Mouse (Mus musculus) myocyte (in vitro differentiated cells): ENCODE measurements at regions not wholly inside any gene's neighbourhood (a gene's known extent, or its start where the extent isn't known, plus 50 kb on each side); places are given as distances from the start of the nearest gene placed in this dataset.

ENCODE experiments used
- H3K27me3 ChIP-seq: one replicate; pipeline ENCODE4 v1.6.1; 2011; ENCODE audit not compliant: control insufficient read depth, insufficient read depth, insufficient read length
- H3K36me3 ChIP-seq: one replicate; pipeline ENCODE4 v1.6.1; 2011; ENCODE audit not compliant: control insufficient read depth, insufficient read depth
- H3K4me2 ChIP-seq: one replicate; pipeline ENCODE4 v1.6.1; 2011; ENCODE audit warnings: low read depth, control low read depth
- H3K4me3 ChIP-seq: one replicate; pipeline ENCODE4 v1.5.1; 2011; ENCODE audit warnings: mild to moderate bottlenecking, control low read depth, moderate library complexity
- H3K79me2 ChIP-seq: one replicate; pipeline ENCODE4 v1.6.1; 2011; ENCODE audit not compliant: control insufficient read depth, insufficient read depth
- H3ac ChIP-seq: one replicate; pipeline ENCODE4 v1.6.1; 2011; ENCODE audit not compliant: control insufficient read depth, insufficient read length
- CEBPB ChIP-seq: IDR thresholded peaks from 2 replicates; pipeline ENCODE4 v1.6.1; 2011; ENCODE audit warnings: mild to moderate bottlenecking, moderate library complexity; ENCODE audit not compliant: poor library complexity, insufficient read depth, severe bottlenecking
- E2F4 ChIP-seq: IDR thresholded peaks from one replicate; pipeline ENCODE4 v1.6.1; 2011; ENCODE audit warnings: mild to moderate bottlenecking, control low read depth, moderate library complexity; ENCODE audit not compliant: insufficient read depth
- MAX ChIP-seq: IDR thresholded peaks from one replicate; pipeline ENCODE4 v1.6.1; 2011; ENCODE audit warnings: low read depth, mild to moderate bottlenecking, control low read depth
- MYOD1 ChIP-seq, 3 experiments: IDR thresholded peaks; one replicate each; pipeline ENCODE4 v1.6.1; 2011; ENCODE audit warnings: control low read depth in 2 of 3, low read depth in 2 of 3, mild to moderate bottlenecking in 2 of 3, moderate library complexity in 1 of 3; ENCODE audit not compliant: insufficient read length in 2 of 3, control insufficient read depth in 1 of 3
- MYOG ChIP-seq, 3 experiments: IDR thresholded peaks; one replicate each; pipeline ENCODE4 v1.6.1; 2011; ENCODE audit warnings: control low read depth in 2 of 3, low read depth in 2 of 3, mild to moderate bottlenecking in 2 of 3; ENCODE audit not compliant: insufficient read length in 2 of 3, control insufficient read depth in 1 of 3, insufficient read depth in 1 of 3
- POLR2A ChIP-seq: IDR thresholded peaks from one replicate; pipeline ENCODE4 v1.6.1; 2011; ENCODE audit warnings: low read depth, mild to moderate bottlenecking, control low read depth, moderate library complexity; ENCODE audit not compliant: insufficient read length
- POLR2AphosphoS2 ChIP-seq: IDR thresholded peaks from one replicate; pipeline ENCODE4 v1.6.1; 2011; ENCODE audit warnings: low read depth, control low read depth; ENCODE audit not compliant: insufficient read length
- REST ChIP-seq: IDR thresholded peaks from one replicate; pipeline ENCODE4 v1.6.1; 2011; ENCODE audit warnings: mild to moderate bottlenecking, control low read depth, moderate library complexity; ENCODE audit not compliant: insufficient read depth, insufficient read length
- SRF ChIP-seq: IDR thresholded peaks from one replicate; pipeline ENCODE4 v1.6.1; 2011; ENCODE audit warnings: low read depth; ENCODE audit not compliant: control insufficient read depth, insufficient read length
- TCF12 ChIP-seq: IDR thresholded peaks from one replicate; pipeline ENCODE4 v1.6.1; 2011; ENCODE audit warnings: mild to moderate bottlenecking, control low read depth; ENCODE audit not compliant: poor library complexity, insufficient read depth, severe bottlenecking
- TCF3 ChIP-seq: IDR thresholded peaks from one replicate; pipeline ENCODE4 v1.6.1; 2011; ENCODE audit warnings: low read depth, control low read depth; ENCODE audit not compliant: insufficient read length
- USF1 ChIP-seq: IDR thresholded peaks from one replicate; pipeline ENCODE4 v1.6.1; 2011; ENCODE audit warnings: low read depth, mild to moderate bottlenecking, control low read depth, moderate library complexity

- Histone ChIP-seq H3K27me3 (peaks cover 32% of the 10 kb centered on the region), H3K79me2 (no peaks in the 10 kb centered on the region), H3K4me2 (no peak overlapping the region), H3ac (no peak overlapping the region), H3K4me3 (no peak overlapping the region), H3K36me3 (no peaks in the 10 kb centered on the region)
- TF ChIP-seq CEBPB = no peak
- TF ChIP-seq MAX = no peak
- no peak for TF ChIP-seq USF1
- TF ChIP-seq E2F4 = no peak
These were observed 62.2 kb upstream of the Blcap start for GRCm38 (mm10) chr2:157633286-157633685.

GRCm38 (mm10) chr2:157635670-157636069 lies 64.6 kb upstream of the Blcap start:
- TF ChIP-seq POLR2A = no peak
- TF ChIP-seq POLR2AphosphoS2 = no peak
- no peak for TF ChIP-seq REST
- no peak for TF ChIP-seq MYOD1 (IDR thresholded peaks at IDR 0.05; ENCODE audit: control insufficient read depth in 1 of 3, insufficient read length in 2 of 3, low read depth in 2 of 3)
- no peak for TF ChIP-seq SRF
- no peak for TF ChIP-seq MAX
- TF ChIP-seq CEBPB = no peak
- no peak for TF ChIP-seq TCF12
- no peak for TF ChIP-seq MYOG (IDR thresholded peaks at IDR 0.05; ENCODE audit: control insufficient read depth in 1 of 3, insufficient read depth in 1 of 3, insufficient read length in 2 of 3, low read depth in 2 of 3)
- no peak for TF ChIP-seq TCF3
- no peak for TF ChIP-seq E2F4
- TF ChIP-seq USF1 = no peak
- Histone ChIP-seq H3K27me3 (peaks cover 28% of the 10 kb centered on the region), H3K4me3 (no peak overlapping the region), H3K4me2 (no peak overlapping the region), H3K36me3 (no peaks in the 10 kb centered on the region), H3K79me2 (no peaks in the 10 kb centered on the region), H3ac (no peak overlapping the region)

GRCm38 (mm10) chr2:157640873-157641272 lies 69.8 kb upstream of the Blcap start:
- Histone ChIP-seq H3K27me3 (peaks cover 5% of the 10 kb centered on the region), H3K4me2 (no peak overlapping the region), H3K36me3 (no peaks in the 10 kb centered on the region), H3K79me2 (no peaks in the 10 kb centered on the region), H3ac (no peak overlapping the region), H3K4me3 (no peak overlapping the region)
- TF ChIP-seq REST = no peak
- no peak for TF ChIP-seq CEBPB

GRCm38 (mm10) chr2:157663584-157664375 lies 73.4 kb upstream of the Ctnnbl1 start:
- Histone ChIP-seq H3K36me3 (no peaks in the 10 kb centered on the region), H3K4me3 (no peak overlapping the region), H3K27me3 (no peaks in the 10 kb centered on the region), H3K4me2 (no peak overlapping the region), H3ac (no peak overlapping the region), H3K79me2 (no peaks in the 10 kb centered on the region)
- TF ChIP-seq MAX (no peak), E2F4 (no peak), MYOD1 (IDR thresholded peaks at IDR 0.05; ENCODE audit: control insufficient read depth in 1 of 3, insufficient read length in 2 of 3, low read depth in 2 of 3) (no peak), REST (peak; percentile 95)

- Histone ChIP-seq H3ac (no peak overlapping the region), H3K27me3 (no peaks in the 10 kb centered on the region), H3K36me3 (no peaks in the 10 kb centered on the region), H3K4me2 (no peak overlapping the region), H3K79me2 (no peaks in the 10 kb centered on the region), H3K4me3 (no peak overlapping the region)
- TF ChIP-seq USF1 (no peak), E2F4 (no peak), MYOG (IDR thresholded peaks at IDR 0.05; ENCODE audit: control insufficient read depth in 1 of 3, insufficient read depth in 1 of 3, insufficient read length in 2 of 3, low read depth in 2 of 3) (no peak), POLR2A (no peak), TCF3 (no peak), POLR2AphosphoS2 (no peak), MAX (no peak), REST (no peak), TCF12 (no peak), MYOD1 (IDR thresholded peaks at IDR 0.05; ENCODE audit: control insufficient read depth in 1 of 3, insufficient read length in 2 of 3, low read depth in 2 of 3) (no peak), CEBPB (no peak), SRF (no peak)
These were observed 72.7 kb upstream of the Ctnnbl1 start for GRCm38 (mm10) chr2:157664481-157664880.
